Mouse (Mus musculus) hindbrain, embryonic 15.5 days (tissue): ENCODE results near the gene Pnmt. TPM values are rescaled to one million over a fixed set of nuclear protein-coding genes. Genes with fewer than 3 reads are reported as not detected.

ENCODE experiments used
- ATAC-seq: fragments of 200-750 bp; cut with Nextera tagmentation; 2 replicates; pipeline ENCODE4 v1.8.0; 2017; ENCODE audit warnings: low read depth, moderate number of reproducible peaks, moderate TSS enrichment; ENCODE audit not compliant: low FRiP score
- H3K27ac ChIP-seq: fragments of 300-500 bp; sonication (generic); replicated peaks from 2 replicates; pipeline ENCODE4 v1.5.1; 2015; ENCODE audit warnings: mild to moderate bottlenecking, inconsistent platforms
- H3K27me3 ChIP-seq: fragments of 300-500 bp; sonication (generic); 2 replicates; pipeline ENCODE4 v1.6.1; 2015; ENCODE audit warnings: control low read depth, inconsistent platforms
- H3K36me3 ChIP-seq: fragments of 300-500 bp; sonication (generic); 2 replicates; pipeline ENCODE4 v1.6.1; 2015; ENCODE audit warnings: control low read depth, inconsistent platforms
- H3K4me1 ChIP-seq: fragments of 300-500 bp; sonication (generic); replicated peaks from 2 replicates; pipeline ENCODE4 v1.6.1; 2015; ENCODE audit warnings: control low read depth, inconsistent platforms
- H3K4me2 ChIP-seq: fragments of 300-500 bp; sonication (generic); 2 replicates; pipeline ENCODE4 v1.6.1; 2015; ENCODE audit warnings: moderate library complexity, mild to moderate bottlenecking, inconsistent platforms
- H3K4me3 ChIP-seq: fragments of 300-500 bp; sonication (generic); 2 replicates; pipeline ENCODE4 v1.5.1; 2015; ENCODE audit warnings: mild to moderate bottlenecking, inconsistent platforms
- H3K9ac ChIP-seq: fragments of 300-500 bp; sonication (generic); 2 replicates; pipeline ENCODE4 v1.6.1; 2015; ENCODE audit warnings: inconsistent platforms
- H3K9me3 ChIP-seq: fragments of 300-500 bp; sonication (generic); 2 replicates; pipeline ENCODE4 v1.6.1; 2016; ENCODE audit warnings: control low read depth, inconsistent platforms
- WGBS: fragments of 180-500 bp; shearing (Covaris S2); methylation state at CpG from one replicate; pipeline ENCODE4 v1.1.7; 2015; 5-methylcytosine and 5-hydroxymethylcytosine counted together
- polyA plus RNA-seq: library from polyadenylated mRNA; unstranded; fragments of >200 nt; fragmentation: Nextera tagmentation; extraction: Ambion mirVana; gene quantifications from 2 replicates; pipeline ENCODE4 v1.2.1, GENCODE M21; 2015

Gene Pnmt
- polyA plus RNA-seq, 1 experiment from 2014 or later: 3.7 TPM

- Histone ChIP-seq H3K4me3 (no peak overlapping the region), H3K27me3 (no peaks in the 10 kb centered on the region), H3K9me3 (no peaks in the 10 kb centered on the region), H3K9ac (peak overlapping the region; percentile 34; the same call in 1 of the 2 replicates), H3K27ac (peak overlapping the region; percentile 64), H3K4me2 (0 out of 2 replicates have a peak overlapping the region, but pooled peaks have one; percentile 16), H3K36me3 (no peaks in the 10 kb centered on the region), H3K4me1 (peaks cover 45% of the 10 kb centered on the region)
- 20% methylated on average over 9 of the region's 9 CpGs for whole genome bisulfite sequencing
- ATAC-seq: no peak
Observed at GRCm38 (mm10) chr11:98360866-98361521, 25.3 kb upstream of the Pnmt start.

- 87% methylated on average over 5 of the region's 5 CpGs for WGBS
- no peak for ATAC-seq
- Histone ChIP-seq H3K4me2 (no peak overlapping the region), H3K4me3 (no peak overlapping the region), H3K36me3 (no peaks in the 10 kb centered on the region), H3K9me3 (no peaks in the 10 kb centered on the region), H3K27me3 (no peaks in the 10 kb centered on the region), H3K4me1 (peaks cover 38% of the 10 kb centered on the region), H3K27ac (no peak overlapping the region), H3K9ac (no peak overlapping the region)
Observed at GRCm38 (mm10) chr11:98363817-98364216, 22.4 kb upstream of the Pnmt start.

- Histone ChIP-seq H3K27me3 (no peaks in the 10 kb centered on the region), H3K4me1 (peaks cover 32% of the 10 kb centered on the region), H3K27ac (no peak overlapping the region), H3K9me3 (no peaks in the 10 kb centered on the region), H3K9ac (no peak overlapping the region), H3K36me3 (no peaks in the 10 kb centered on the region), H3K4me3 (no peak overlapping the region), H3K4me2 (no peak overlapping the region)
- WGBS: 94% methylated on average over 5 of the region's 5 CpGs
- ATAC-seq: no peak
Observed at GRCm38 (mm10) chr11:98364410-98364809, 21.8 kb upstream of the Pnmt start.

- no peak overlapping the region for H3K27ac ChIP-seq
- H3K27me3 ChIP-seq: no peaks in the 10 kb centered on the region
- H3K36me3 ChIP-seq: no peaks in the 10 kb centered on the region
- H3K4me2 ChIP-seq: no peak overlapping the region
- no peak for ATAC-seq
- H3K4me3 ChIP-seq: no peak overlapping the region
- no peak overlapping the region for H3K9ac ChIP-seq
- no peaks in the 10 kb centered on the region for H3K9me3 ChIP-seq
- 78% methylated on average over 10 of the region's 10 CpGs for WGBS
- H3K4me1 ChIP-seq: peaks cover 18% of the 10 kb centered on the region
Observed at GRCm38 (mm10) chr11:98366290-98366689, 20.0 kb upstream of the Pnmt start.

- ATAC-seq: no peak
- H3K9ac ChIP-seq: no peak overlapping the region
- H3K4me3 ChIP-seq: no peak overlapping the region
- H3K27me3 ChIP-seq: no peaks in the 10 kb centered on the region
- no peaks in the 10 kb centered on the region for H3K36me3 ChIP-seq
- H3K4me1 ChIP-seq: peaks cover 20% of the 10 kb centered on the region
- H3K9me3 ChIP-seq: no peaks in the 10 kb centered on the region
- 84% methylated on average over 10 of the region's 10 CpGs for WGBS
- no peak overlapping the region for H3K27ac ChIP-seq
- no peak overlapping the region for H3K4me2 ChIP-seq
Observed at GRCm38 (mm10) chr11:98367171-98367862, 18.9 kb upstream of the Pnmt start.

- no peaks in the 10 kb centered on the region for H3K27me3 ChIP-seq
- no peaks in the 10 kb centered on the region for H3K9me3 ChIP-seq
- no peak for ATAC-seq
- no peak overlapping the region for H3K4me3 ChIP-seq
- no peak overlapping the region for H3K4me2 ChIP-seq
- WGBS: 86% methylated on average over 7 of the region's 7 CpGs
- H3K4me1 ChIP-seq: peaks cover 21% of the 10 kb centered on the region
- no peak overlapping the region for H3K9ac ChIP-seq
- H3K27ac ChIP-seq: no peak overlapping the region
- H3K36me3 ChIP-seq: no peaks in the 10 kb centered on the region
Observed at GRCm38 (mm10) chr11:98367863-98368186, 18.4 kb upstream of the Pnmt start.

- peaks cover 20% of the 10 kb centered on the region for H3K4me1 ChIP-seq
- ATAC-seq: no peak
- no peaks in the 10 kb centered on the region for H3K27me3 ChIP-seq
- H3K27ac ChIP-seq: no peak overlapping the region
- H3K36me3 ChIP-seq: no peaks in the 10 kb centered on the region
- H3K4me3 ChIP-seq: no peak overlapping the region
- no peak overlapping the region for H3K4me2 ChIP-seq
- no peaks in the 10 kb centered on the region for H3K9me3 ChIP-seq
- 82% methylated on average over 6 of the region's 6 CpGs for WGBS
- no peak overlapping the region for H3K9ac ChIP-seq
Observed at GRCm38 (mm10) chr11:98369337-98369736, 16.9 kb upstream of the Pnmt start.

GRCm38 (mm10) chr11:98370588-98370987, 15.7 kb upstream of the Pnmt start:
- H3K4me2 ChIP-seq: no peak overlapping the region
- H3K4me3 ChIP-seq: no peak overlapping the region
- no peaks in the 10 kb centered on the region for H3K27me3 ChIP-seq
- no peaks in the 10 kb centered on the region for H3K9me3 ChIP-seq
- WGBS: 77% methylated on average over 2 of the region's 2 CpGs
- H3K27ac ChIP-seq: no peak overlapping the region
- H3K4me1 ChIP-seq: peaks cover 20% of the 10 kb centered on the region
- H3K36me3 ChIP-seq: 0 out of 2 replicates have a peak, but pooled peaks cover 4% of the 10 kb centered on the region
- no peak overlapping the region for H3K9ac ChIP-seq
- no peak for ATAC-seq

- no peak overlapping the region for H3K9ac ChIP-seq
- ATAC-seq: 0 out of 2 replicates have a peak, but pooled peaks have one; percentile 65
- no peak overlapping the region for H3K27ac ChIP-seq
- H3K9me3 ChIP-seq: no peaks in the 10 kb centered on the region
- H3K4me3 ChIP-seq: no peak overlapping the region
- peaks cover 20% of the 10 kb centered on the region for H3K4me1 ChIP-seq
- peak overlapping the region; percentile 18; the same call in 1 of the 2 replicates for H3K4me2 ChIP-seq
- 36% methylated on average over 9 of the region's 10 CpGs for WGBS
- H3K36me3 ChIP-seq: peaks cover 7% of the 10 kb centered on the region; the same call in 1 of the 2 replicates
- no peaks in the 10 kb centered on the region for H3K27me3 ChIP-seq
Observed at GRCm38 (mm10) chr11:98371556-98372240, 14.6 kb upstream of the Pnmt start.

- Histone ChIP-seq H3K4me3 (no peak overlapping the region), H3K4me2 (no peak overlapping the region), H3K27me3 (no peaks in the 10 kb centered on the region), H3K9ac (no peak overlapping the region), H3K36me3 (peaks cover 7% of the 10 kb centered on the region; the same call in 1 of the 2 replicates), H3K9me3 (no peaks in the 10 kb centered on the region), H3K4me1 (peaks cover 20% of the 10 kb centered on the region), H3K27ac (no peak overlapping the region)
- 7% methylated on average over 2 of the region's 2 CpGs for WGBS
- ATAC-seq: no peak
Observed at GRCm38 (mm10) chr11:98372406-98372805, 13.8 kb upstream of the Pnmt start.

GRCm38 (mm10) chr11:98373244-98373643, 13.0 kb upstream of the Pnmt start:
- 90% methylated on average over 6 of the region's 6 CpGs for WGBS
- Histone ChIP-seq H3K27me3 (no peaks in the 10 kb centered on the region), H3K9me3 (no peaks in the 10 kb centered on the region), H3K4me3 (no peak overlapping the region), H3K36me3 (peaks cover 7% of the 10 kb centered on the region; the same call in 1 of the 2 replicates), H3K27ac (no peak overlapping the region), H3K9ac (no peak overlapping the region), H3K4me1 (peaks cover 20% of the 10 kb centered on the region), H3K4me2 (no peak overlapping the region)
- ATAC-seq: no peak

- Histone ChIP-seq H3K27me3 (no peaks in the 10 kb centered on the region), H3K9ac (no peak overlapping the region), H3K4me1 (peaks cover 20% of the 10 kb centered on the region), H3K4me3 (no peak overlapping the region), H3K27ac (no peak overlapping the region), H3K4me2 (no peak overlapping the region), H3K36me3 (peaks cover 11% of the 10 kb centered on the region; the same call in 1 of the 2 replicates), H3K9me3 (no peaks in the 10 kb centered on the region)
- 64% methylated on average over 8 of the region's 8 CpGs for WGBS
- no peak for ATAC-seq
Observed at GRCm38 (mm10) chr11:98374266-98374665, 12.0 kb upstream of the Pnmt start.
